Mouse (Mus musculus): ENCODE results near the gene Mical2. TPM values are rescaled to one million over a fixed set of nuclear protein-coding genes. Genes with fewer than 3 reads are reported as not detected.

Mical2 gene
- polyA plus RNA-seq, 1 experiment from 2014 or later, result 4.0 TPM

DNA sequence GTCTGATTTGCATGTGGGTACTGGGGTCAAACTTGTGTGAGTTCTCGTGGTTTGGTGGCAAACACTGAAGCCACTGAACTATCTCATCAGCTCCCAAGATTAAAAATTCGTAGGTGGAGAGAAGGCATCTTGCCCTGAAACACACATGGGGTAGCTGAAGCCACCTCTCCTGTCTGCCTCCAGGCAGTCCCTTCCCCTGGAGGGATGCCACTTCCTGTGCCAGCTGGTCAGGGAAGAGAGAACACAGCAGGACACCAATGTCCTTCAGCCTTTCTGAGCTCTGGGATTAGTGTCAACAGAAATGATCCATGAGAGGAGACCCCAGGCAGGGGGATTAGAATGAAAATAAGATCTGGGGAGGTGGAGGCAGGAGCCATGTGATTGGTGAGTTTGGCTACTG lies 18.4 kb downstream of the Mical2 start:
- Histone ChIP-seq H3K36me3 (ENCODE audit: inconsistent target) (no peaks in the 10 kb centered on the region), H3K79me2 (ENCODE audit: inconsistent target) (no peaks in the 10 kb centered on the region), H3K27ac (no peak overlapping the region), H3K4me3 (ENCODE audit: inconsistent target) (no peak overlapping the region)
- 79% methylated on average over 2 of the region's 2 CpGs for WGBS (ENCODE audit: missing documents)

- Histone ChIP-seq H3K27ac (no peak overlapping the region), H3K4me3 (ENCODE audit: inconsistent target) (no peak overlapping the region), H3K36me3 (ENCODE audit: inconsistent target) (no peaks in the 10 kb centered on the region), H3K79me2 (ENCODE audit: inconsistent target) (no peaks in the 10 kb centered on the region)
- 94% methylated on average over 6 of the region's 6 CpGs for WGBS (ENCODE audit: missing documents)
Measured at GRCm38 (mm10) chr7:112244683-112245082, 19.0 kb downstream of the Mical2 start.

GRCm38 (mm10) chr7:112245839-112246438 lies 20.3 kb downstream of the Mical2 start:
- Histone ChIP-seq H3K36me3 (ENCODE audit: inconsistent target) (no peaks in the 10 kb centered on the region), H3K79me2 (ENCODE audit: inconsistent target) (no peaks in the 10 kb centered on the region), H3K27ac (no peak overlapping the region), H3K4me3 (ENCODE audit: inconsistent target) (no peak overlapping the region)
- WGBS (ENCODE audit: missing documents), result 90% methylated on average over 4 of the region's 4 CpGs

- 96% methylated on average over 4 of the region's 4 CpGs for WGBS (ENCODE audit: missing documents)
- H3K79me2 ChIP-seq (ENCODE audit: inconsistent target), result no peaks in the 10 kb centered on the region
- no peak overlapping the region for H3K4me3 ChIP-seq (ENCODE audit: inconsistent target)
- H3K36me3 ChIP-seq (ENCODE audit: inconsistent target), result no peaks in the 10 kb centered on the region
- no peak overlapping the region for H3K27ac ChIP-seq
Measured at GRCm38 (mm10) chr7:112246442-112246841, 20.8 kb downstream of the Mical2 start.

GRCm38 (mm10) chr7:112247890-112248289 lies 22.2 kb downstream of the Mical2 start:
- Histone ChIP-seq H3K27ac (no peak overlapping the region), H3K36me3 (ENCODE audit: inconsistent target) (no peaks in the 10 kb centered on the region), H3K79me2 (ENCODE audit: inconsistent target) (no peaks in the 10 kb centered on the region), H3K4me3 (ENCODE audit: inconsistent target) (no peak overlapping the region)
- 69% methylated on average over 3 of the region's 3 CpGs for WGBS (ENCODE audit: missing documents)

GRCm38 (mm10) chr7:112249476-112249875 lies 23.8 kb downstream of the Mical2 start:
- no peak overlapping the region for H3K4me3 ChIP-seq (ENCODE audit: inconsistent target)
- WGBS (ENCODE audit: missing documents), result 93% methylated on average over 4 of the region's 4 CpGs
- no peaks in the 10 kb centered on the region for H3K36me3 ChIP-seq (ENCODE audit: inconsistent target)
- H3K79me2 ChIP-seq (ENCODE audit: inconsistent target), result no peaks in the 10 kb centered on the region
- no peak overlapping the region for H3K27ac ChIP-seq

DNA sequence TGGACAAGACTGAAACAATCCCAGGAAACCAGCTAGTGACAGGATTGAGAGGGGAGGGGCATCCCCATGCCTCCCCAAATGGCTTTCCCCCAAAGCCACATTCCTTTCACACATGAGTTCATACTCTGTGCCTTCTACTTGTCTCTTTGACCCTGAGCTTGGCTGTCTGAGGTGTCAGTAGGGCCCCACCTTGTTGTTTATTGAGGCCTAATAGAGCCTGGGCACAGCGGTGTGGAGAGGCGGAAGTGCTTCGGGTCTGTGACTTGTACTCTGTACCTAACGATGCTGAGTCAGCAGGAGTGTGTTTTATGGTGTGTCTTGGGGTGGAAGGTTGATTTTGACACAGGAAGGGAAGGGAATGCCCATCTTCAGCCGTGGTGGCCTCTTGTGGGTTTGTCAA lies 26.4 kb downstream of the Mical2 start:
- no peak overlapping the region for H3K27ac ChIP-seq
- no peaks in the 10 kb centered on the region for H3K79me2 ChIP-seq (ENCODE audit: inconsistent target)
- 38% methylated on average over 2 of the region's 5 CpGs for WGBS (ENCODE audit: missing documents)
- no peak overlapping the region for H3K4me3 ChIP-seq (ENCODE audit: inconsistent target)
- no peaks in the 10 kb centered on the region for H3K36me3 ChIP-seq (ENCODE audit: inconsistent target)

GRCm38 (mm10) chr7:112254233-112254632 lies 28.6 kb downstream of the Mical2 start:
- WGBS (ENCODE audit: missing documents), result 89% methylated on average over 3 of the region's 3 CpGs
- H3K36me3 ChIP-seq (ENCODE audit: inconsistent target), result no peaks in the 10 kb centered on the region
- no peak overlapping the region for H3K4me3 ChIP-seq (ENCODE audit: inconsistent target)

DNA sequence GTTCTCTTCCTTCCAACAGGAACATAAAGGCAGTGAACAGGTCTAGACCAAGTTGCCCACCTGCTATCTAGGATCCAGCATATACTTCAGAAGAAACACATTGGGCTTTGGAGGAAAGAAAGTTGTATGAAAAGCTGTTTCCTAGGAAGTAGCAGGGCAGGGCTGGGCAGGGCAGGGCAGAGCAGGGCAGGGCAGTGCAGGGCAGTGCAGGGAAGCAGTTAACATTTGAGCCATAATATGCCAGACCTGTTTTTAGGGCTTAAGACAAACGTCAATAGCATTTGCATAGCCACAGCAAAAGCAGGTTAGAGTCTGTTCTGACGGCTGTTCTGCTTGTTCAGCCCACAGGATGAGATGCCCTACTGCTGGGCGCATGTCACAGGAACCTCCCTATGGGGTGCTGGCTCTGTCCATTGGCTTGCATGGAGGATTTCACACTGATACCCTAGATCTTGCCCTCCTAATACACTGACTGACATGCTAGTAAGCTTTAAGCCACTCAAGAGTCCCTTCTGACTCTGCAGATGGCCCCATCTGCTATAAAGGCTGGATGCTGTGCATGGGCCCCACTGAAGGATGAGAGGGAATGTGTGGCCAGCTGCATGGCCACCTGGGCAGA lies 29.7 kb downstream of the Mical2 start:
- no peaks in the 10 kb centered on the region for H3K79me2 ChIP-seq (ENCODE audit: inconsistent target)
- H3K4me3 ChIP-seq (ENCODE audit: inconsistent target), result no peak overlapping the region
- WGBS (ENCODE audit: missing documents), result 88% methylated on average over 3 of the region's 3 CpGs
- no peaks in the 10 kb centered on the region for H3K36me3 ChIP-seq (ENCODE audit: inconsistent target)
- no peak overlapping the region for H3K27ac ChIP-seq

More at GRCm38 (mm10) chr7:112254233-112254632, 28.6 kb downstream of the Mical2 start:
- Histone ChIP-seq H3K79me2 (ENCODE audit: inconsistent target) (no peaks in the 10 kb centered on the region), H3K27ac (no peak overlapping the region)

DNA sequence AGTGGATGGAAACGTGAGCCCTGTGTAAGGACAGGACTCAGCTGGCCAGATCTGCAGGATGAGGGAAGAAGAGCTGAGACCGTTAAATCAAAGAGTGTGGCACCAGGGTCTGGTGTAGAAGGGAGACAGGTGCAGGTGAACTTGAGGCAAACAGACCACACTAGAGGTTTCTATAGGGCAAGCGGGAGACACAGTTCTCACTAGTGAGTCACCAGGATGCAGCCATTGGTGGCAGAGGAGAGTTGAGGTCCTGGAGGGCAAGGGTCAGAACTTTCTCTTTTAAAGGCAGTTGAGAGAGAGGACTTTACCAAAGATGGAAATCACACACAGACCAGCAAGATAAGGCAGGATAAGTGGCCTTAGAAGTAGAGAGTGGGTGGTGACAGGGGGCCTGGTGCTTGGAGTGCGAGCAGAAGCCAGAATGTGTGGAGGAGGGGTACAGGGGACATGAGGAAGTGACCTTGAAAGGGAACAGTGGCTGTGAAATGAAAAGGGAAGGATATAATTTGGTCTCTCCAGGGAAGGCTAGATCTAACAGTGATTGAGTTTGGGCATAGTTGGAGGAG lies 32.8 kb downstream of the Mical2 start:
- H3K27ac ChIP-seq, result no peak overlapping the region
- no peaks in the 10 kb centered on the region for H3K36me3 ChIP-seq (ENCODE audit: inconsistent target)
- 50% methylated on average over 4 of the region's 4 CpGs for WGBS (ENCODE audit: missing documents)
- no peak overlapping the region for H3K4me3 ChIP-seq (ENCODE audit: inconsistent target)
- H3K79me2 ChIP-seq (ENCODE audit: inconsistent target), result no peaks in the 10 kb centered on the region

- H3K4me3 ChIP-seq (ENCODE audit: inconsistent target), result no peak overlapping the region
- no peaks in the 10 kb centered on the region for H3K79me2 ChIP-seq (ENCODE audit: inconsistent target)
- H3K36me3 ChIP-seq (ENCODE audit: inconsistent target), result no peaks in the 10 kb centered on the region
- no peak overlapping the region for H3K27ac ChIP-seq
- 94% methylated on average over 4 of the region's 4 CpGs for WGBS (ENCODE audit: missing documents)
Measured at GRCm38 (mm10) chr7:112259286-112259685, 33.6 kb downstream of the Mical2 start.

- WGBS (ENCODE audit: missing documents), result 74% methylated on average over 5 of the region's 5 CpGs
- no peaks in the 10 kb centered on the region for H3K79me2 ChIP-seq (ENCODE audit: inconsistent target)
- no peaks in the 10 kb centered on the region for H3K36me3 ChIP-seq (ENCODE audit: inconsistent target)
- H3K4me3 ChIP-seq (ENCODE audit: inconsistent target), result no peak overlapping the region
- H3K27ac ChIP-seq, result no peak overlapping the region
Measured at GRCm38 (mm10) chr7:112261121-112261520, 35.5 kb downstream of the Mical2 start.

- no peaks in the 10 kb centered on the region for H3K36me3 ChIP-seq (ENCODE audit: inconsistent target)
- H3K4me3 ChIP-seq (ENCODE audit: inconsistent target), result no peak overlapping the region
- H3K27ac ChIP-seq, result no peak overlapping the region
- 87% methylated on average over 5 of the region's 5 CpGs for WGBS (ENCODE audit: missing documents)
- H3K79me2 ChIP-seq (ENCODE audit: inconsistent target), result no peaks in the 10 kb centered on the region
Measured at GRCm38 (mm10) chr7:112267266-112267665, 41.6 kb downstream of the Mical2 start.

- WGBS (ENCODE audit: missing documents), result 90% methylated on average over 12 of the region's 15 CpGs
- no peak overlapping the region for H3K4me3 ChIP-seq (ENCODE audit: inconsistent target)
- no peaks in the 10 kb centered on the region for H3K79me2 ChIP-seq (ENCODE audit: inconsistent target)
- H3K36me3 ChIP-seq (ENCODE audit: inconsistent target), result no peaks in the 10 kb centered on the region
- H3K27ac ChIP-seq, result no peak overlapping the region
Measured at GRCm38 (mm10) chr7:112268761-112269425, 43.2 kb downstream of the Mical2 start.

DNA sequence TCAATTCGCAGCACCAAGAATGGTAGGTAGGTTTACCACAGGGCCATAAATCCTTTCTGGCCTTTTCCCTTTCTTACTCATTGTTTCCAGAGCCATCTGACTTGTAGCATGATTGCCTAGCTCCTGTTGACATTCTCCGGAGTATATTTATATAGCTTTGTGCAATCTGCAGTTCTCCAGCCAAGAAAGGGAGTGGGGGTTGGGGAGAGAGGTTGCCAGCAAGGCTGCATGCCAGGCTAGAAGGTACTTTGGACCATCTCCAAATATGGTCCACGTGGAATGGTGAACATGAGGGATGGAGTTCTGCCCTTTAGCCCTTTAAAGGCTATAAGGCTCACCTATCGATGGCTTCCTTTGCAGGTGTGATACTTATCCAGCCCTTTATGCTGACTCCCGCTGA lies 45.2 kb downstream of the Mical2 start:
- H3K79me2 ChIP-seq (ENCODE audit: inconsistent target), result no peaks in the 10 kb centered on the region
- no peaks in the 10 kb centered on the region for H3K36me3 ChIP-seq (ENCODE audit: inconsistent target)
- WGBS (ENCODE audit: missing documents), result 87% methylated on average over 5 of the region's 5 CpGs
- no peak overlapping the region for H3K27ac ChIP-seq
- H3K4me3 ChIP-seq (ENCODE audit: inconsistent target), result no peak overlapping the region
